Mouse (Mus musculus): ENCODE data around the gene Gm17018. TPM values are rescaled to one million over a fixed set of nuclear protein-coding genes. Genes with fewer than 3 reads are reported as not detected.

Gene Gm17018
- polyA plus RNA-seq, 1 experiment: 32.6 TPM

DNA sequence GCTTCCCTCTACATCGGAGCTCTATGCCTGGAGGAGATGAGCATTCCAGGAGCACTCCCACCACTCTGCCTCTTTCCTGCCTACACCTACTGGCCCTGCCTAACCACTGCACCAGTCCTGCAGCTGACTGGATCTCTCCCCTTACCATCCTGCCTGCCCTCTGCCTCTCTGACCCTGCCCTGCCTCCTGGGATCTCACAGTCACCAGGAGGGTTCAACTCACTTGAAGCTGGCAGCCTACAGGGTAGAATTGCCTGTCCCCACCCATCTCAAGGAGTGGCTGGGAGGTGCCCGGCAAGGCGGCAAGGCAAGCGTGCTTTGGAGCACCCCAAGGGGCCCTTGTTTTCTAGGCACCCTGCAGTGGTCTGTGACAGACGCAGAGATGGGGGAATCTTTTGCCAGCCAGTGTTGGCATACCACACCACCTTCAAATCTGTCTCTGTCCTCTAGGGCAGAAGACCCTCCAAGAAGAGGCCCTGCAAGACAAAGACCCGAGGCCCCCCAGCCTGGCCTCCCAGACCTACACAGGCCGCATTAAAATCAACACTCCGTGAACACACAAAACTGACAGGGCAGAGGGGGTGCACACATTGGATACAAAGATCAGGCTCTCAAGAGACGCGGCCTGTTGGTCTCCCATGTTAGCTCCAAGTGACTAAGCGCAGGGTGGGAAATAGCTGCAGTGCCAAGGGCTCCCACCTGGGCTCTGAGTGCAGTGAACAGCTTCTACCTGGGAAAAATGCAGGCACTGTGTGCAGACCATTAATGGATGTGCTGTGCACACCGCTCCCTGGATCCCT lies 55.2 kb downstream of the Gm17018 start:
- Histone ChIP-seq H3K4me3 (replicated peaks; ENCODE audit: control insufficient read depth, low read depth, low read length) (no peak overlapping the region), H3K27ac (ENCODE audit: control insufficient read depth, insufficient read depth, low read depth, low read length, poor library complexity) (no peak overlapping the region), H3K4me1 (ENCODE audit: control insufficient read depth, insufficient read depth, low read length) (no peaks in the 10 kb centered on the region)
- TF ChIP-seq POLR2A (IDR thresholded peaks at IDR 0.05; ENCODE audit: borderline replicate concordance, control insufficient read depth, low read depth, low read length): no peak
- no peak for TF ChIP-seq CTCF (IDR thresholded peaks at IDR 0.05; ENCODE audit: control insufficient read depth, insufficient read depth, low read length)
- WGBS: 88% methylated on average over 12 of the region's 12 CpGs

DNA sequence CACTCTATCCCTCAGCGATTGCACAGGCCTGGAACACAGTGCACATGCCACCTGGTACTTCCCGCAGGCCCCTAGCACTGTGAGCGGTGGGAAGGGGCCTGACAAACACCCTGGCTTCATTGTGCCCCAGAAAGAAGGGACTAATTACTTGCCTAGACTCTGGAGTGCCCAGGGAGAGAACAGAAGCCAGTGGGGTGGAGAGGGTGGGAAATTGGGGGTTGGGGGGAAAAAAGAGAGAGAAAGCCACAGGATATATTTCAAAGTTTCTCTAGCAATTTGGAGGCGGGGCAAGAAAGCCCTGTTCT lies 55.8 kb downstream of the Gm17018 start:
- no peak overlapping the region for H3K27ac ChIP-seq (ENCODE audit: control insufficient read depth, insufficient read depth, low read depth, low read length, poor library complexity)
- no peak overlapping the region for H3K4me3 ChIP-seq (replicated peaks; ENCODE audit: control insufficient read depth, low read depth, low read length)
- WGBS: 91% methylated on average over 4 of the region's 4 CpGs
- TF ChIP-seq POLR2A (IDR thresholded peaks at IDR 0.05; ENCODE audit: borderline replicate concordance, control insufficient read depth, low read depth, low read length): no peak
- no peak for TF ChIP-seq CTCF (IDR thresholded peaks at IDR 0.05; ENCODE audit: control insufficient read depth, insufficient read depth, low read length)
- H3K4me1 ChIP-seq (ENCODE audit: control insufficient read depth, insufficient read depth, low read length): no peaks in the 10 kb centered on the region

DNA sequence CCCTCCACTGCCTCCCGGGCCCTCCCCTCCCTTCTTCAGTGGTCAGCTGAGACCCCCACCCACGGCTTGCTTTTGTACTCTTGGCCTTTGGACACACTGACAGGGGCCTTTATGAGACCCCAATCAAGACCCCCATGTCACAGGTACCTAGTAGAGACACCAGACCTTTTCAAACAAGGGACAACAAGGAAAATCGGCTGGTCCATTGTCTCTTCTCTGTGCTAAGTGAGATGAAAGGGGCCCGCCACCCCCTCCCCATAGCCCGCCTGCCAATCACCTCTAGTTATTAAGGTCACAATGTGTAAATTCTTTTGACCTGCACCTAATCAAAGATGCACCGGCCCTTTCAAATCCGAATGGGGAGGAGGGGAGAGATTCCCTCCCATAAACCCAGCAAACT lies 56.3 kb downstream of the Gm17018 start:
- no peak overlapping the region for H3K4me3 ChIP-seq (replicated peaks; ENCODE audit: control insufficient read depth, low read depth, low read length)
- WGBS: 75% methylated on average over 7 of the region's 7 CpGs
- TF ChIP-seq POLR2A (IDR thresholded peaks at IDR 0.05; ENCODE audit: borderline replicate concordance, control insufficient read depth, low read depth, low read length) (no peak), CTCF (IDR thresholded peaks at IDR 0.05; ENCODE audit: control insufficient read depth, insufficient read depth, low read length) (no peak)
- H3K27ac ChIP-seq (ENCODE audit: control insufficient read depth, insufficient read depth, low read depth, low read length, poor library complexity): no peak overlapping the region
- no peaks in the 10 kb centered on the region for H3K4me1 ChIP-seq (ENCODE audit: control insufficient read depth, insufficient read depth, low read length)

GRCm38 (mm10) chr19:45618184-45618583 lies 57.8 kb downstream of the Gm17018 start:
- no peak overlapping the region for H3K27ac ChIP-seq (ENCODE audit: control insufficient read depth, insufficient read depth, low read depth, low read length, poor library complexity)
- 88% methylated on average over 6 of the region's 6 CpGs for WGBS
- H3K4me3 ChIP-seq (replicated peaks; ENCODE audit: control insufficient read depth, low read depth, low read length): no peak overlapping the region
- TF ChIP-seq POLR2A (IDR thresholded peaks at IDR 0.05; ENCODE audit: borderline replicate concordance, control insufficient read depth, low read depth, low read length): no peak
- no peak for TF ChIP-seq CTCF (IDR thresholded peaks at IDR 0.05; ENCODE audit: control insufficient read depth, insufficient read depth, low read length)
- H3K4me1 ChIP-seq (ENCODE audit: control insufficient read depth, insufficient read depth, low read length): no peaks in the 10 kb centered on the region

DNA sequence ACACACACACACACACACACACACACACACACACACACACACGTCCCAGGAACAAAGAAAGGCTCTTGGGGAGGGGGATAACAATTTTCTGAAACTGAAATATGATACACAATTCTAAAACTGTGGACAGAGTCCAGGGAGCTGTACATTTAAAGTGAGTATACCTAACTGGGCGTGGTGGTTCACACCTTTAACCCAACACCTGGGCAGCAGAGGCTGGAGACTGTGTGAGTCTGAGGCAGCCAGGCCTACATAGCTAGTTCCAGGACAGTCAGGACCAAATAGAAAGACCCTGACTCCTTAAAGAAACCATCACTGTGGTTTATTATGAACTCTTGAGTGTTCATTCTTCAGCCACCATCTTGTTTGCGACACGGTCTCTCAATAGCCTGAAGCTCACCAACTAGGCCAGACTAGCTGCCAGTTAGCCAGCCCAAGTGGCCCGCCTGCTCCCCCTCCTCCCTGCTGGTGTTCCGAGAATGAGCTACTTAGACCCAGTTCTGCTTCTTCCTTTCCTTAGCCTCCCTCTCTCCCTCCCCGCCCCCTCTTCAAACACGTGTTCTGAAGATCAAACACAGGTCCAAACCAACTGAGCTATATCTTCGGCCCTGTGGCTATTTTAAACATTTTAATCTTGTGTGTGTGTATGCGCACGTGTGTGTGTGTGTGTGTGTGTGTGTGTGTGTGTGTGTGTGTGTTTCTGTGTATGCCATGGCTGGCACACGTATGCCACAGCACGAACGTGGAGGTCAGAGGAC lies 59.5 kb downstream of the Gm17018 start:
- 85% methylated on average over 14 of the region's 14 CpGs for WGBS

DNA sequence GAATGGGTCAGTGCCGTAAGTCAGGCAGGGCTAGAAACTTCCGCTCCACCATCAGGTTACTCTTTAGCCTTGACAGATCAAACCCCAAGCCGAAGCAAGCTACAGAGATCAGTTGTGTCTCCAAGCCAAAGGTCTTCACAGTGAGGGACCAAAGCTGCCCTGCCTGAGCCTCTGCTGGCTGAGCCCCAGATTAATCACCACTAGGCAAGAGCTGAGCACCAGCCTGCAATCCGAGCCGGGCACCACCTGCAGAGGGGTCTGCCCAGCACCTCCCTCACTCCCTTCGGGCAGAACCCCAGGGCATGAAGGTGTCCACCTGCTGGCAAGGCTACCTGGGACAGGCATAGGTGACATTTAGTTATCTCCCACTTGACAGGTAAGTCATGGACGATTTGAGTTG lies 60.6 kb downstream of the Gm17018 start:
- TF ChIP-seq CTCF (IDR thresholded peaks at IDR 0.05; ENCODE audit: control insufficient read depth, insufficient read depth, low read length) (no peak), POLR2A (IDR thresholded peaks at IDR 0.05; ENCODE audit: borderline replicate concordance, control insufficient read depth, low read depth, low read length) (no peak)
- Histone ChIP-seq H3K4me1 (ENCODE audit: control insufficient read depth, insufficient read depth, low read length) (no peaks in the 10 kb centered on the region; the same call in 1 of the 2 replicates), H3K27ac (ENCODE audit: control insufficient read depth, insufficient read depth, low read depth, low read length, poor library complexity) (no peak overlapping the region), H3K4me3 (replicated peaks; ENCODE audit: control insufficient read depth, low read depth, low read length) (no peak overlapping the region)
- 85% methylated on average over 7 of the region's 7 CpGs for WGBS

More for the DNA sequence above, 59.5 kb downstream of the Gm17018 start:
- no peaks in the 10 kb centered on the region; the same call in 1 of the 2 replicates for H3K4me1 ChIP-seq (ENCODE audit: control insufficient read depth, insufficient read depth, low read length)
- TF ChIP-seq POLR2A (IDR thresholded peaks at IDR 0.05; ENCODE audit: borderline replicate concordance, control insufficient read depth, low read depth, low read length): no peak
- no peak for TF ChIP-seq CTCF (IDR thresholded peaks at IDR 0.05; ENCODE audit: control insufficient read depth, insufficient read depth, low read length)
- H3K4me3 ChIP-seq (replicated peaks; ENCODE audit: control insufficient read depth, low read depth, low read length): no peak overlapping the region
- no peak overlapping the region for H3K27ac ChIP-seq (ENCODE audit: control insufficient read depth, insufficient read depth, low read depth, low read length, poor library complexity)

DNA sequence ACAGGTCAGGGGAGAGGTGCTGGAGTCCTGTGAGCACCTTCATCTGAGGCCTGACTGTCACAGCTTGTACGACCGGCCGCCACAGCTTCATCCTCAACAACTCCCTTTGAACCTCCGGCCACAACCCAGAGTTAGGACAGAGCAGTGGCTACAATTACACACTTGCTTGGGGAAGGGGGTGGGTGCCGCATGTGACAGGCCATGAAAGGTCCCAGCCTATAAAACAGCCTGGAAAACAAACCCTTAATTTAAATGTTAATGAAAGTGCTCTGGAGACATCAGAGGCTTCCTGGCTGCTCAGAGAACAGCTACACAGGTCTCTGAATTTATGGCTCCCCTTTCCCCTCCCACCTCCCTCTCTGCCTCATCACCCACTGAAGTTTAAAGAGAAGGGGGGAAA lies 61.7 kb downstream of the Gm17018 start:
- H3K4me1 ChIP-seq (ENCODE audit: control insufficient read depth, insufficient read depth, low read length): no peaks in the 10 kb centered on the region; the same call in 1 of the 2 replicates
- H3K4me3 ChIP-seq (replicated peaks; ENCODE audit: control insufficient read depth, low read depth, low read length): no peak overlapping the region
- no peak for TF ChIP-seq CTCF (IDR thresholded peaks at IDR 0.05; ENCODE audit: control insufficient read depth, insufficient read depth, low read length)
- no peak for TF ChIP-seq POLR2A (IDR thresholded peaks at IDR 0.05; ENCODE audit: borderline replicate concordance, control insufficient read depth, low read depth, low read length)
- 93% methylated on average over 5 of the region's 5 CpGs for WGBS
- H3K27ac ChIP-seq (ENCODE audit: control insufficient read depth, insufficient read depth, low read depth, low read length, poor library complexity): no peak overlapping the region

- Histone ChIP-seq H3K4me3 (replicated peaks; ENCODE audit: control insufficient read depth, low read depth, low read length) (no peak overlapping the region), H3K4me1 (ENCODE audit: control insufficient read depth, insufficient read depth, low read length) (no peaks in the 10 kb centered on the region; the same call in 1 of the 2 replicates), H3K27ac (ENCODE audit: control insufficient read depth, insufficient read depth, low read depth, low read length, poor library complexity) (no peak overlapping the region)
- 52% methylated on average over 4 of the region's 4 CpGs for WGBS
- TF ChIP-seq POLR2A (IDR thresholded peaks at IDR 0.05; ENCODE audit: borderline replicate concordance, control insufficient read depth, low read depth, low read length): no peak
- no peak for TF ChIP-seq CTCF (IDR thresholded peaks at IDR 0.05; ENCODE audit: control insufficient read depth, insufficient read depth, low read length)
Measured at GRCm38 (mm10) chr19:45623710-45624109, 63.3 kb downstream of the Gm17018 start.

Measured in bone marrow, adult 2 months (tissue).